Mouse (Mus musculus) stomach, postnatal 0 days (tissue): ENCODE results near the gene Vmn1r167. TPM values are rescaled to one million over a fixed set of nuclear protein-coding genes. Genes with fewer than 3 reads are reported as not detected.
"Not testable (repeated sequence)": the region's sequence is repeated elsewhere in the genome, so short reads cannot be mapped to it uniquely, and the experiment has no call there.

ENCODE experiments used
- ATAC-seq: fragments of 200-750 bp; cut with Nextera tagmentation; 2 replicates; pipeline ENCODE4 v1.8.0; 2017; ENCODE audit not compliant: low FRiP score, low TSS enrichment
- DNase-seq: peaks from one replicate; pipeline ENCODE4 v3.0.0-alpha.2; 2016; ENCODE audit warnings: low spot score
- H3K27ac ChIP-seq: fragments of 300-500 bp; sonication (generic); replicated peaks from 2 replicates; pipeline ENCODE4 v1.5.1; 2014; ENCODE audit warnings: mild to moderate bottlenecking, control low read depth
- H3K27me3 ChIP-seq: fragments of 300-500 bp; sonication (generic); 2 replicates; pipeline ENCODE4 v1.6.1; 2014; ENCODE audit warnings: low read length; ENCODE audit not compliant: control insufficient read depth, insufficient read depth
- H3K36me3 ChIP-seq: fragments of 300-500 bp; sonication (generic); 2 replicates; pipeline ENCODE4 v1.6.1; 2014; ENCODE audit warnings: low read length, mixed read lengths; ENCODE audit not compliant: control insufficient read depth, insufficient read depth
- H3K4me1 ChIP-seq: fragments of 300-500 bp; sonication (generic); replicated peaks from 2 replicates; pipeline ENCODE4 v1.6.1; 2014; ENCODE audit warnings: antibody characterized with exemption; ENCODE audit not compliant: control insufficient read depth, insufficient read depth
- H3K4me2 ChIP-seq: fragments of 300-500 bp; sonication (generic); replicated peaks from 2 replicates; pipeline ENCODE4 v1.6.1; 2014; ENCODE audit warnings: low read depth, mild to moderate bottlenecking, control low read depth, moderate library complexity
- H3K4me3 ChIP-seq: fragments of 300-500 bp; sonication (generic); 2 replicates; pipeline ENCODE4 v1.5.1; 2014; ENCODE audit warnings: low read depth, low read length, control low read depth
- H3K9ac ChIP-seq: fragments of 300-500 bp; sonication (generic); 2 replicates; pipeline ENCODE4 v1.6.1; 2014; ENCODE audit warnings: mild to moderate bottlenecking, low read length, control low read depth, mixed read lengths
- H3K9me3 ChIP-seq: fragments of 300-500 bp; sonication (generic); 2 replicates; pipeline ENCODE4 v1.6.1; 2016; ENCODE audit warnings: low read length; ENCODE audit not compliant: control insufficient read depth
- WGBS: fragments of 180-500 bp; shearing (Covaris S2); extraction: QIAGEN DNeasy Blood & Tissue Kit; methylation state at CpG from one replicate; pipeline ENCODE4 v1.1.7; 2014; 5-methylcytosine and 5-hydroxymethylcytosine counted together
- polyA plus RNA-seq: library from polyadenylated mRNA; unstranded; fragments of >200 nt; fragmentation: Nextera tagmentation; extraction: Ambion mirVana; gene quantifications from 2 replicates; pipeline ENCODE4 v1.2.1, GENCODE M21; 2015

The Vmn1r167 gene
- polyA plus RNA-seq = not detected in 2 replicates

DNA sequence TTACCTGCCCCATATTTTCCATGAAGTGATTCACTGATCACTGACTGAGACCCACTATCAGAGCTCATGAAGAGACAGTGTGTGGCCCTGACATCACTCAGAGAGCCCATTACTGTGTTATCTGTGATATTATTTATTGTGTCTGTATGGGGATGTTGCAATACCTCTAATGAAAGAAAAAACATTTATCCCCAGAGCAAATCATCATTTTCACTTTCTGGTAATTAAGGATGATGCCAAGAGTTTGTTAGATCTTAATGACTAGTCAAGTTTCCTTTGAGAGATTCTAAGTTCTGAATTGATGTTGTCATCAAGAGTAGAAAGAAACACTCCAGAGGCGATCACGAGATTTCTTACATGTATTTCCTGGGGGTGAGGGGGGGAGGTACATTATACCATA is at the start of gene Vmn1r167:
TSS of gene Vmn1r167 (minus strand) at position 101 of the 400 bp plus-strand sequence.
- DNase-seq, H3K9ac ChIP-seq, H3K4me3 ChIP-seq, H3K36me3 ChIP-seq, H3K27me3 ChIP-seq, H3K27ac ChIP-seq, H3K9me3 ChIP-seq, H3K4me1 ChIP-seq, H3K4me2 ChIP-seq, ATAC-seq: not testable (repeated sequence)
- WGBS = 82% methylated on average over 2 of the region's 2 CpGs

DNA sequence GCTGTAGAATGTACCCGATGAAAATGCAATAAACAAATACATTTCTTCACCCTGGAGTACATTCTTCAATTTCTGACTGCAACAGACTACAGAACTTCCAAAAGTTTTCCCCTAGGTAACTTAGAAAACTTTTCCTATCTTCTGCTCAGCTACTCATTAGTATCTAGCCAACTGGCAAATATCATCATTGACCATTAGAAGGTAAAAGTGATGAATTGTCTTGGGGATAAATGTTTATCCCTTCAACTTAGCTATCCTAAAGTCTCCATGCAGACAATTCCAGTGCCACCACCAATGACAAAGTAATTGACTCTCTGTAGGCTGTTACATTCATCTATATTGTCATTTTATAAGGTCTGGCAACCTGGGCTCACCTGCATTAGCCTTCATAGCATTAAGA is 32.4 kb upstream of the Vmn1r167 start, which contains the start of gene Vmn1r168:
TSS of gene Vmn1r168 (plus strand) at position 301 of the 400 bp plus-strand sequence.
- not testable (repeated sequence) for DNase-seq, H3K27ac ChIP-seq, H3K4me3 ChIP-seq, ATAC-seq, H3K4me1 ChIP-seq, H3K36me3 ChIP-seq, H3K27me3 ChIP-seq, H3K9ac ChIP-seq, H3K9me3 ChIP-seq, H3K4me2 ChIP-seq
- no CpG with 5 or more reads among the region's 1 CpGs for WGBS

DNA sequence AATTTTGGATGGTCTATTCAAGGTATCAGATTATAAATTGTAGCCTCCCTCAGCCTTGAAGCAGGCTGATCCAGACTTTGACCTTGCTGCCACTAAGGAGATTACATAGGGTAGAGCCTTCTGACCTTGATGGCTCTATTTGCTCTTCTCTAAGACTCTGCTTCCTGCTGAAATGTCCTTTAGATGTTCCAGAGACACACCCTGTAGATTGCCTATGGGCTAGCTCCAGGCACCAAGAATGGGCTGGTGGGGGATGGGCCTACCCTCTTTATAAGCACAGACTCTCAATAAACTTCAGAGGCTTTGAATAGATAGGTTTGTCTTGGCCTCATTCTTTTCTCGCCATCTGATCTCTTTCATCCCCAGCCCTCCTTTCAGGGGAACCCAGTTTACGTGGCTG is 34.1 kb downstream of the Vmn1r167 start:
- not testable (repeated sequence) for H3K27ac ChIP-seq, ATAC-seq, H3K36me3 ChIP-seq, H3K9me3 ChIP-seq, H3K4me2 ChIP-seq, H3K9ac ChIP-seq, H3K4me3 ChIP-seq, H3K4me1 ChIP-seq, H3K27me3 ChIP-seq, DNase-seq
- 74% methylated on average over 2 of the region's 2 CpGs for WGBS

DNA sequence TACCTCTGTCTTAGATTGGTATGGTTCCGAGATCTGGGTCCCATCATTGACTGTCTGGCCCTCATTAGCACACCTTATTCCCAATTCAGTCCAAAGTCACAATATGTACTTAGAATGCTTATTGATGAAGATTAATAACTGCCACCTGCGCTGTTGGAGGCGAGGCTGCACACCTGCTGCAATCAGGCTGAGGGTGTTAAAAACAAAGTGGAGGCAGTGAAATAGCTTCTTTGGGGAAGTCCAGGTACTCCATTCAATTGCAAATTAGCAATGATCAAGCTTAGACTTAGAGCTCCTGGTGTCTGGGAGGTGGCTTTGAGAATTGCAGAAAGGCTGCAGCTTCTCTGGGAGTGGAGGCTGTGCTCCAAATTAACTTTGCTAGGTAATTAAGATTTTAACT is 36.2 kb downstream of the Vmn1r167 start:
- WGBS = 61% methylated on average over 3 of the region's 3 CpGs
- not testable (repeated sequence) for H3K9ac ChIP-seq, H3K27me3 ChIP-seq, DNase-seq, H3K4me2 ChIP-seq, ATAC-seq, H3K4me1 ChIP-seq, H3K9me3 ChIP-seq, H3K4me3 ChIP-seq, H3K27ac ChIP-seq, H3K36me3 ChIP-seq

DNA sequence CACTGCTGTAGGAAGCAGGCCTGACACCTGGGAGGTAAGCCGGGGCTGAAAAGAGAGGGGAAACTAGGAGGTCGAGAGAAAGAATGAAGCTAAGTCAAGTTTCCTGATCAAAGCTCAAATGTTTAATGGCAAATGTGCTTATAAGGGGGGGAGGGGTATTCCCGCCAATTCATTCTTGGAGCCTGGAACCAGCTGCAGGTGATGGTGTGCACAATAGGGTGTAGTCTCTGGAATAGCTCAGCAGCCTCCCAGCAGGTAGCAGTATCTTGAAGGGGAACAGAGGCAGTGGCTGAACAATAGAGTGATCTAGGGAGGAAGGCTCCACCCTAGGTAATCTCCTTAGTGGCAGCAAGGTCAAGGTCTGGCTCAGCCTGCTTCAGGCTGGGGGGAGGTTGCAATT is 36.8 kb downstream of the Vmn1r167 start:
- not testable (repeated sequence) for H3K4me3 ChIP-seq, H3K27me3 ChIP-seq, ATAC-seq, H3K9me3 ChIP-seq, H3K27ac ChIP-seq, H3K9ac ChIP-seq, H3K4me2 ChIP-seq, H3K4me1 ChIP-seq, DNase-seq, H3K36me3 ChIP-seq
- WGBS = 72% methylated on average over 3 of the region's 3 CpGs

Other genes starting within 250 kb of the Vmn1r167 start
- gene Gm6902, start 228.3 kb downstream of the Vmn1r167 start, polyA plus RNA-seq = not detected in 2 replicates
- not detected in 2 replicates for gene Nlrp4e, start 206.0 kb downstream of the Vmn1r167 start, polyA plus RNA-seq
- gene Nlrp5, start 121.3 kb downstream of the Vmn1r167 start, polyA plus RNA-seq = not detected in 2 replicates
- gene Vmn1r168, start 32.5 kb upstream of the Vmn1r167 start, polyA plus RNA-seq = not detected in 2 replicates
- gene Vmn1r169, start 68.3 kb upstream of the Vmn1r167 start, polyA plus RNA-seq = not detected in 2 replicates
- gene Vmn1r170, start 99.0 kb upstream of the Vmn1r167 start, polyA plus RNA-seq = not detected in 2 replicates
- not detected in 2 replicates for gene Vmn1r171, start 123.5 kb upstream of the Vmn1r167 start, polyA plus RNA-seq
- 0.04 TPM in 1 of 2 replicates, not detected in the other for gene Vmn1r172, start 151.1 kb upstream of the Vmn1r167 start, polyA plus RNA-seq
- gene Vmn1r173, start 193.5 kb upstream of the Vmn1r167 start, polyA plus RNA-seq = not detected in 2 replicates
- gene Vmn1r174, start 245.1 kb upstream of the Vmn1r167 start, polyA plus RNA-seq = 0.04 TPM in 1 of 2 replicates, not detected in the other